Mouse (Mus musculus): ENCODE results near the gene Cntnap2. TPM values are rescaled to one million over a fixed set of nuclear protein-coding genes. Genes with fewer than 3 reads are reported as not detected.
"Not testable (repeated sequence)": the region's sequence is repeated elsewhere in the genome, so short reads cannot be mapped to it uniquely, and the experiment has no call there.

Gene Cntnap2
- polyA plus RNA-seq, 1 experiment from 2014 or later, result 19.5 TPM

DNA sequence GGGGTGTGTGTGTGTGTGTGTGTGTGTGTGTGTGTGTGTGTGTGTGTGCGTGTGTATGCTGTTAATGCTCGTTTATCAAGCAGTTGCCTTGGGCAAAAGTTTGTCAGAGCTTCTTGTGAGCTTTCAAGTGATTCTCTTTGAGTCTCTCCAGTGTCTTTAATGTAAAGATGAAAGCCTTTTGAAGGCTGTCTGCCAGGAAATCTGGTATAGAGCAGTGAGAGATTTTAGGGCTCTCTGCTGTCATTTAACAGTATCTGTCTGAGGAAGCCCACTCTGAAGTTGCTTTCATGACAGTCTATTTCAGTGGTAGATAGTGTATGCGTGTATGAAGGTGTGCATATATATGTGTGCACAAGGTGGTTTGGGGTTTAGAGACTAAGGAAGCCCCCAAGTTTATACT lies 1425.2 kb downstream of the Cntnap2 start:
- Histone ChIP-seq H3K27me3 (ENCODE audit: control insufficient read depth, insufficient read depth, low read length) (no peaks in the 10 kb centered on the region), H3K9ac (ENCODE audit: low read depth, low read length) (no peak overlapping the region), H3K4me1 (replicated peaks; ENCODE audit: control insufficient read depth, insufficient read depth, low read length) (no peaks in the 10 kb centered on the region), H3K9me3 (ENCODE audit: control insufficient read depth, low read length) (no peaks in the 10 kb centered on the region), H3K4me3 (ENCODE audit: low read depth, low read length) (no peak overlapping the region), H3K27ac (ENCODE audit: low read depth, low read length) (no peak overlapping the region), H3K36me3 (ENCODE audit: control insufficient read depth, insufficient read depth, low read length) (no peaks in the 10 kb centered on the region), H3K4me2 (replicated peaks; ENCODE audit: low read depth, low read length) (no peak overlapping the region)
- DNase-seq (ENCODE audit: low spot score), result no peak
- no peak for ATAC-seq (ENCODE audit: low FRiP score)
- WGBS, result 81% methylated on average over 3 of the region's 3 CpGs

DNA sequence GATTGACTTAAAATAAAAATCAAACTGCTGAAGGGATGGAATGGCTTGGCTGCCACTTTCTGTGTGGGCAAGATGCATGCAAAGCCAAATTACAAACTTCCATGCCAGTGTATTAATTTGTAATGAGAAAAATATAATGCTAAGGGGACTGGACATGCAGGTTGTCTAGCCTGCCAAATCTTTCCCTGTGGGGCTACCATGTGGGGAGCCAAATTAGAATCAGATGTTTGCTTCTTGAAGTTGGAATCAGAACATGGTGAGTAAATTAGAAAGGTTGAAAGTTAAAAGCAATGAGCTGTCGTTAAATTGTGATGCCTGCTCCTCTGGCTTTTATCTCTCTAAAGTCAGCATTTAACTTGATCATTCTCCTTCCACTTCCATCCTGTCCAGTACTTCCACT lies 1443.6 kb downstream of the Cntnap2 start:
- no peak overlapping the region for H3K4me2 ChIP-seq (replicated peaks; ENCODE audit: low read depth, low read length)
- no peak overlapping the region for H3K27ac ChIP-seq (ENCODE audit: low read depth, low read length)
- ATAC-seq (ENCODE audit: low FRiP score) (no peak), DNase-seq (ENCODE audit: low spot score) (no peak)
- no peaks in the 10 kb centered on the region for H3K9me3 ChIP-seq (ENCODE audit: control insufficient read depth, low read length)
- H3K36me3 ChIP-seq (ENCODE audit: control insufficient read depth, insufficient read depth, low read length), result no peaks in the 10 kb centered on the region
- H3K4me1 ChIP-seq (replicated peaks; ENCODE audit: control insufficient read depth, insufficient read depth, low read length), result no peaks in the 10 kb centered on the region
- no peak overlapping the region for H3K9ac ChIP-seq (ENCODE audit: low read depth, low read length)
- H3K4me3 ChIP-seq (ENCODE audit: low read depth, low read length), result no peak overlapping the region
- H3K27me3 ChIP-seq (ENCODE audit: control insufficient read depth, insufficient read depth, low read length), result no peaks in the 10 kb centered on the region
- WGBS, result 65% methylated on average over 1 of the region's 1 CpGs

DNA sequence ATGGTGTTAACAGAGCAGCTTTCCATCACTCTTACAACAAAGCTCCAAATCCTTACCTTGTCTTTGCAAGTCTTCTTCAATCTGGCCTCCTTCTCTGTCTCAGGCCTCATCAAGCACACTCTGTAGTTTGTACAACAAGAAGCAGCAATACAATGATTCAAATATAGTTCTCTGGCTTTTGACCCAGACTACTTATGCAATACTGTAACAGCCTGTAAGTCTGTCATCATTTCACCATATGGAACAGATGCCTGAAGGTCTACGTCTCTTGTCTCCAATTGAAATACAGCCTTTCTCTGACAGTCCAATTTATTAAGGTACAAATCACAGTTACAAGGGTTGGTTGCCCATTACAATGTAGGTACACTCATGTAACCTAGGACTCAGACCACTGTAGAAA lies 1453.7 kb downstream of the Cntnap2 start:
- DNase-seq (ENCODE audit: low spot score), result no peak
- ATAC-seq (ENCODE audit: low FRiP score), result no peak

DNA sequence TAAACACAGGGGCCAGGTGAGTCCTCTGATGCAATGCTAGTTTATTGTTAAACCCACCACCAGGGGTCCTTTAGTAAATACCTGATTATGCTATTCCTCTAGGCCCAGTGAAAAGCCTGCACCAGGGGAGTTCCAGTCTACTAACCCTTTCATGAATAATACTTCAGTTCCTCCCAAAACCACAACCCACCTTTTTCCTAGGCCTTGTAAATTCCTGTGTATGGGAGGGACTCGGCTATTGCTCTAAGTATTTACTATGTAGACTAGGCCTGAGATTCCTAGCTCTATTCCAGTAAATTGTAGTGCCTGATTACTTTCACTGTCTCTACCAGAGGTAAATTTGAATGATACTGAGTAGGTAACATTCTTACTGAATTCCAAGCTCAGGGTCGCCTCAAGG lies 1478.4 kb downstream of the Cntnap2 start:
- H3K4me2 ChIP-seq (replicated peaks; ENCODE audit: low read depth, low read length); DNase-seq (ENCODE audit: low spot score); H3K9ac ChIP-seq (ENCODE audit: low read depth, low read length); H3K4me1 ChIP-seq (replicated peaks; ENCODE audit: control insufficient read depth, insufficient read depth, low read length); H3K4me3 ChIP-seq (ENCODE audit: low read depth, low read length); H3K36me3 ChIP-seq (ENCODE audit: control insufficient read depth, insufficient read depth, low read length); H3K9me3 ChIP-seq (ENCODE audit: control insufficient read depth, low read length); ATAC-seq (ENCODE audit: low FRiP score); H3K27me3 ChIP-seq (ENCODE audit: control insufficient read depth, insufficient read depth, low read length); H3K27ac ChIP-seq (ENCODE audit: low read depth, low read length): not testable (repeated sequence)
- 86% methylated on average over 2 of the region's 2 CpGs for WGBS

More for the DNA sequence above, 1453.7 kb downstream of the Cntnap2 start:
- Histone ChIP-seq H3K4me1 (replicated peaks; ENCODE audit: control insufficient read depth, insufficient read depth, low read length) (no peaks in the 10 kb centered on the region), H3K9ac (ENCODE audit: low read depth, low read length) (no peak overlapping the region), H3K27ac (ENCODE audit: low read depth, low read length) (no peak overlapping the region), H3K9me3 (ENCODE audit: control insufficient read depth, low read length) (no peaks in the 10 kb centered on the region), H3K36me3 (ENCODE audit: control insufficient read depth, insufficient read depth, low read length) (no peaks in the 10 kb centered on the region), H3K4me3 (ENCODE audit: low read depth, low read length) (no peak overlapping the region), H3K4me2 (replicated peaks; ENCODE audit: low read depth, low read length) (no peak overlapping the region), H3K27me3 (ENCODE audit: control insufficient read depth, insufficient read depth, low read length) (no peaks in the 10 kb centered on the region)
- 85% methylated on average over 1 of the region's 1 CpGs for WGBS

DNA sequence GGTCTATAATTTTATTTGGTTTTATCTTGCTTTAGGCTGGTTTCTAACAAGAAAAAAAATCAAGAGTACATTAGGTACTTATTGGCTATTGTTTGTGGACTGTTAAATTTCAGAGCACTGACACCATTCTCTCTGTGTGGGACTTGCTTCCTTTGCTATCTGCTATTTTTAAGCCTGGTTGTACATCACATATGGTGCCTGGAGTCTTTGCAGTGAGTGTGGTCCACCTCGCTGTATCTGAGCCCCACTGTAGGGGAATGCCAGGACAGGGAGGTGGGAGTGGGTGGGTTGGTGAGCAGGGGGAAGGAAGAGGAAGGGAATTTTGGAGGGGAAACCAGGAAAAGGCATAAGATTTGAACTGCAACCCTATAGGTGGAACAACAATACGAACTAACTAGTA lies 1504.3 kb downstream of the Cntnap2 start:
- H3K4me2 ChIP-seq (replicated peaks; ENCODE audit: low read depth, low read length), result no peak overlapping the region
- H3K36me3 ChIP-seq (ENCODE audit: control insufficient read depth, insufficient read depth, low read length), result no peaks in the 10 kb centered on the region
- DNase-seq (ENCODE audit: low spot score) (no peak), ATAC-seq (ENCODE audit: low FRiP score) (no peak)
- no peaks in the 10 kb centered on the region for H3K4me1 ChIP-seq (replicated peaks; ENCODE audit: control insufficient read depth, insufficient read depth, low read length)
- no peak overlapping the region for H3K4me3 ChIP-seq (ENCODE audit: low read depth, low read length)
- H3K27me3 ChIP-seq (ENCODE audit: control insufficient read depth, insufficient read depth, low read length), result no peaks in the 10 kb centered on the region
- H3K27ac ChIP-seq (ENCODE audit: low read depth, low read length), result no peak overlapping the region
- H3K9me3 ChIP-seq (ENCODE audit: control insufficient read depth, low read length), result no peaks in the 10 kb centered on the region
- H3K9ac ChIP-seq (ENCODE audit: low read depth, low read length), result no peak overlapping the region
- 93% methylated on average over 2 of the region's 2 CpGs for WGBS

DNA sequence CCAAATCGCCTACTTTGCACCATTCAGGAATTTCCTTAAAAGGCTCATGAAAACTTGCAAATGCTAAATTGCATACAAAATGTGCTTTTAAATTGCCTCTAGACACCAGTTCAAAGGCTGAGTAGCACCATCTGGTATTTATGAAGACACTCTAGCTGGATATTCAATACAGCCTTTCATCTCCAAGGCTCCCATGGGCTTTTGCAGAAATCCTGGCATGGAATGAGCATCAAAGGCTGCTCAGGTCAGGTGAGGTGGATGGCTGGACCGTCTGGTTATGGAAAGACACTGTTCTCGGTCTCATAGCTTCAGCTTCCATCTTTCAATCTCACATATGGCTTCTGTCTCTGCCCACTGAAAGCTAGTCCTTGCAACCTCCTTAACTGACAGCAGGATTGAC lies 1515.9 kb downstream of the Cntnap2 start:
- Histone ChIP-seq H3K27ac (ENCODE audit: low read depth, low read length) (no peak overlapping the region), H3K9ac (ENCODE audit: low read depth, low read length) (no peak overlapping the region), H3K4me2 (replicated peaks; ENCODE audit: low read depth, low read length) (no peak overlapping the region), H3K9me3 (ENCODE audit: control insufficient read depth, low read length) (no peaks in the 10 kb centered on the region), H3K4me1 (replicated peaks; ENCODE audit: control insufficient read depth, insufficient read depth, low read length) (no peaks in the 10 kb centered on the region), H3K4me3 (ENCODE audit: low read depth, low read length) (no peak overlapping the region), H3K36me3 (ENCODE audit: control insufficient read depth, insufficient read depth, low read length) (no peaks in the 10 kb centered on the region), H3K27me3 (ENCODE audit: control insufficient read depth, insufficient read depth, low read length) (no peaks in the 10 kb centered on the region)
- no peak for DNase-seq (ENCODE audit: low spot score)
- ATAC-seq (ENCODE audit: low FRiP score), result no peak
- WGBS, result 59% methylated on average over 3 of the region's 3 CpGs

DNA sequence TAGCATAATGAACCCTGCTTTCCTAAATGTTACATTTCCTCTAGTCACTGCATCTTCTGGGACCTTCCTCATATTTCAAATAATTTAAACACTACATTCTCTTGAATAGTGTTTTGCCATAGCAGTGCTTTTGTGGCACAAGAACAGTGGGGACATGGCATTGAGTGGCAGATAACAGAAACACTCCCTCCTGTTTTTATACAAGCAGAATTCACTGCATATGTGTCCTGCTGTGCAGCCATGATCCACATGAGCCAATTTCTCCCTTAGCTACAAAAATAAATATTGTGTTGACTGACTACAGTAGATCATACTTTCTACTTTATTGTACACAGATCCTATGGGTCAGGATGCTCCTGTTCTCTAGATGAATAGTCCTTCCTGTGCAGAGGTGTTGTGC lies 1553.2 kb downstream of the Cntnap2 start:
- Histone ChIP-seq H3K4me1 (replicated peaks; ENCODE audit: control insufficient read depth, insufficient read depth, low read length) (no peaks in the 10 kb centered on the region), H3K9me3 (ENCODE audit: control insufficient read depth, low read length) (no peaks in the 10 kb centered on the region), H3K36me3 (ENCODE audit: control insufficient read depth, insufficient read depth, low read length) (no peaks in the 10 kb centered on the region), H3K4me3 (ENCODE audit: low read depth, low read length) (no peak overlapping the region), H3K9ac (ENCODE audit: low read depth, low read length) (no peak overlapping the region), H3K27me3 (ENCODE audit: control insufficient read depth, insufficient read depth, low read length) (no peaks in the 10 kb centered on the region), H3K4me2 (replicated peaks; ENCODE audit: low read depth, low read length) (no peak overlapping the region), H3K27ac (ENCODE audit: low read depth, low read length) (no peak overlapping the region)
- ATAC-seq (ENCODE audit: low FRiP score), result no peak
- no peak for DNase-seq (ENCODE audit: low spot score)

DNA sequence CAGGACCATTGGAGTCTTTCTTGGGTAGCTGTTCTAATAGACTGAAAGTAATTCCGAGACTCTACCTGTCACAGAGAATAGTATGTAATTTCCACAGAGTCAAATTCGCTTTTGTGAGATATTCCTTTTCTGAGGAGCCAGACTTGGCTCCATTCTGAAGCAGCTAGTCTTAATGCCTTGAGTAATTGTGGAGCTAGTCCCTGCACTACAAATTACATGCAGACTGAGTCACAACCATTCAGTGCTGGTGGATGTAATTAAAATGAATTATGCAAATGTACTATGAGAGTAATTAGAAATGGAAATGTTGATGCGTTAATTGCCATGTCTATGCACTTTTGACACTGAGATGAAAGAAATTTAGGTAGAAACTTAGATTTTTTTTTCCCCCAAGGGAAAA lies 1553.7 kb downstream of the Cntnap2 start:
- WGBS, result 79% methylated on average over 3 of the region's 3 CpGs

DNA sequence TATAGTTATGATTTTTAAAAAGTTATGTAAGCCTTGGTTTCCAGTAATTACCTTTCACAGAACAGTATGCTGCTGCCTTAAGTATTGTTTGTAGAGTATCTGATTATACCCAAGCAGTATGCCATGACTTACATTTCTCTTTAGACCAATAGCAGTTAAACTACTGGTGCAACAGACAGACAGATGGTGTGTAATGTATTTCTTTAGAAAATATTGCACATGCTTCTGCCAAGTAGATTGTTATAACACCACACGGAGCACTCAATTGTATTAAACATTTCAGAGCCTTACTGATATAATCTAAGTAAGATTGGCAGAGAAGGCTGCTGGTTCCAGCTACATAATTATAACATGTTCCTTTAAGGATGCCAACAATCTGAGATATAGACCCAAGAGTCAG lies 1609.9 kb downstream of the Cntnap2 start:
- Histone ChIP-seq H3K36me3 (ENCODE audit: control insufficient read depth, insufficient read depth, low read length) (no peaks in the 10 kb centered on the region), H3K9me3 (ENCODE audit: control insufficient read depth, low read length) (no peaks in the 10 kb centered on the region), H3K9ac (ENCODE audit: low read depth, low read length) (no peak overlapping the region), H3K27ac (ENCODE audit: low read depth, low read length) (no peak overlapping the region), H3K4me1 (replicated peaks; ENCODE audit: control insufficient read depth, insufficient read depth, low read length) (no peaks in the 10 kb centered on the region), H3K4me2 (replicated peaks; ENCODE audit: low read depth, low read length) (no peak overlapping the region), H3K4me3 (ENCODE audit: low read depth, low read length) (no peak overlapping the region), H3K27me3 (ENCODE audit: control insufficient read depth, insufficient read depth, low read length) (no peaks in the 10 kb centered on the region)
- no peak for DNase-seq (ENCODE audit: low spot score)
- 91% methylated on average over 1 of the region's 1 CpGs for WGBS
- no peak for ATAC-seq (ENCODE audit: low FRiP score)

More for the DNA sequence above, 1553.7 kb downstream of the Cntnap2 start:
- no peak for ATAC-seq (ENCODE audit: low FRiP score)
- Histone ChIP-seq H3K27me3 (ENCODE audit: control insufficient read depth, insufficient read depth, low read length) (no peaks in the 10 kb centered on the region), H3K4me1 (replicated peaks; ENCODE audit: control insufficient read depth, insufficient read depth, low read length) (no peaks in the 10 kb centered on the region), H3K9me3 (ENCODE audit: control insufficient read depth, low read length) (no peaks in the 10 kb centered on the region), H3K27ac (ENCODE audit: low read depth, low read length) (no peak overlapping the region), H3K4me2 (replicated peaks; ENCODE audit: low read depth, low read length) (no peak overlapping the region), H3K4me3 (ENCODE audit: low read depth, low read length) (no peak overlapping the region), H3K9ac (ENCODE audit: low read depth, low read length) (no peak overlapping the region), H3K36me3 (ENCODE audit: control insufficient read depth, insufficient read depth, low read length) (no peaks in the 10 kb centered on the region)
- DNase-seq (ENCODE audit: low spot score), result no peak

Measured in hindbrain, embryonic 11.5 days (tissue).